Mouse (Mus musculus) liver, embryonic 11.5 days (tissue): Measurements from ENCODE around the gene 6430548M08Rik. TPM values are rescaled to one million over a fixed set of nuclear protein-coding genes. Genes with fewer than 3 reads are reported as not detected.

Experiments
- ATAC-seq: fragments of 200-750 bp; cut with Nextera tagmentation; replicated peaks from 2 replicates; pipeline ENCODE4 v1.8.0; 2017; ENCODE audit warnings: moderate number of reproducible peaks, mild to moderate bottlenecking, moderate TSS enrichment, moderate library complexity; ENCODE audit not compliant: low FRiP score
- DNase-seq: peaks from one replicate; pipeline ENCODE4 v3.0.0-alpha.2; 2017; ENCODE audit warnings: low spot score
- H3K27ac ChIP-seq: fragments of 300-500 bp; sonication (generic); 2 replicates; pipeline ENCODE4 v1.5.1; 2014; ENCODE audit warnings: mild to moderate bottlenecking, low read depth, low read length, control low read depth
- H3K27me3 ChIP-seq: fragments of 300-500 bp; sonication (generic); replicated peaks from 2 replicates; pipeline ENCODE4 v1.6.1; 2014; ENCODE audit warnings: low read length, mixed read lengths; ENCODE audit not compliant: control insufficient read depth, insufficient read depth
- H3K36me3 ChIP-seq: fragments of 300-500 bp; sonication (generic); 2 replicates; pipeline ENCODE4 v1.6.1; 2014; ENCODE audit warnings: mild to moderate bottlenecking, low read length, moderate library complexity, mixed read lengths; ENCODE audit not compliant: control insufficient read depth, insufficient read depth
- H3K4me1 ChIP-seq: fragments of 300-500 bp; sonication (generic); replicated peaks from 2 replicates; pipeline ENCODE4 v1.6.1; 2014; ENCODE audit warnings: low read length, mixed read lengths; ENCODE audit not compliant: control insufficient read depth, insufficient read depth
- H3K4me2 ChIP-seq: fragments of 300-500 bp; sonication (generic); 2 replicates; pipeline ENCODE4 v1.6.1; 2014; ENCODE audit warnings: mild to moderate bottlenecking, control low read depth, moderate library complexity
- H3K4me3 ChIP-seq: fragments of 300-500 bp; sonication (generic); 2 replicates; pipeline ENCODE4 v1.5.1; 2014; ENCODE audit warnings: low read depth, low read length, control low read depth
- H3K9ac ChIP-seq: fragments of 300-500 bp; sonication (generic); 2 replicates; pipeline ENCODE4 v1.6.1; 2014; ENCODE audit warnings: low read depth, low read length, control low read depth
- H3K9me3 ChIP-seq: fragments of 300-500 bp; sonication (generic); 2 replicates; pipeline ENCODE4 v1.6.1; 2016; ENCODE audit warnings: low read length, inconsistent platforms, mixed read lengths; ENCODE audit not compliant: control insufficient read depth
- WGBS: fragments of 180-500 bp; shearing (Covaris S2); extraction: QIAGEN DNeasy Blood & Tissue Kit; methylation state at CpG from one replicate; pipeline ENCODE4 v1.1.7; 2014; 5-methylcytosine and 5-hydroxymethylcytosine counted together
- polyA plus RNA-seq: library from polyadenylated mRNA; unstranded; fragments of >200 nt; fragmentation: Nextera tagmentation; extraction: Ambion mirVana; gene quantifications from 2 replicates; pipeline ENCODE4 v1.2.1, GENCODE M21; 2014

6430548M08Rik gene
- polyA plus RNA-seq, 1 experiment from 2014 or later: 2.1 TPM

- ATAC-seq: no peak; the same call in 1 of the 2 replicates
- WGBS: 5% methylated on average over 25 of the region's 25 CpGs
- peaks cover 12% of the 10 kb centered on the region for H3K4me1 ChIP-seq
These were observed 13.4 kb upstream of the 6430548M08Rik start for GRCm38 (mm10) chr8:120100388-120101067.

GRCm38 (mm10) chr8:120101068-120101972 lies 12.6 kb upstream of the 6430548M08Rik start, which contains the start of gene Zdhhc7:
Zdhhc7 (minus strand) TSS chr8:120101482.
- DNase-seq (peak; percentile 85), ATAC-seq (peak; percentile 80)
- Histone ChIP-seq H3K9ac (peak within 1 kb of the TSS; percentile 86), H3K9me3 (no peaks in the 10 kb centered on the region), H3K4me2 (peak within 1 kb of the TSS; percentile 95), H3K27me3 (no peaks in the 10 kb centered on the region), H3K4me1 (peaks cover 12% of the 10 kb centered on the region), H3K4me3 (peak within 1 kb of the TSS; percentile 96), H3K27ac (peak within 1 kb of the TSS; percentile 64), H3K36me3 (no peaks in the 10 kb centered on the region; the same call in 1 of the 2 replicates)
- WGBS: under 1% methylated on average over 88 of the region's 88 CpGs

More at GRCm38 (mm10) chr8:120100388-120101067, 13.4 kb upstream of the 6430548M08Rik start:
- H3K27me3 ChIP-seq: no peaks in the 10 kb centered on the region
- H3K9ac ChIP-seq: peak overlapping the region; percentile 86
- peak overlapping the region; percentile 96 for H3K4me3 ChIP-seq
- no peaks in the 10 kb centered on the region; the same call in 1 of the 2 replicates for H3K36me3 ChIP-seq
- peak overlapping the region; percentile 95 for H3K4me2 ChIP-seq
- no peak for DNase-seq
- H3K9me3 ChIP-seq: no peaks in the 10 kb centered on the region
- H3K27ac ChIP-seq: peak overlapping the region; percentile 64; the same call in 1 of the 2 replicates

GRCm38 (mm10) chr8:120103916-120104315 lies 10.0 kb upstream of the 6430548M08Rik start:
- Histone ChIP-seq H3K27me3 (no peaks in the 10 kb centered on the region), H3K4me3 (no peak overlapping the region), H3K36me3 (no peaks in the 10 kb centered on the region; the same call in 1 of the 2 replicates), H3K9ac (peak overlapping the region; percentile 6; the same call in 1 of the 2 replicates), H3K27ac (no peak overlapping the region), H3K4me2 (no peak overlapping the region), H3K4me1 (peaks cover 12% of the 10 kb centered on the region), H3K9me3 (no peaks in the 10 kb centered on the region)
- ATAC-seq (no peak), DNase-seq (no peak)
- WGBS: 89% methylated on average over 9 of the region's 9 CpGs

DNA sequence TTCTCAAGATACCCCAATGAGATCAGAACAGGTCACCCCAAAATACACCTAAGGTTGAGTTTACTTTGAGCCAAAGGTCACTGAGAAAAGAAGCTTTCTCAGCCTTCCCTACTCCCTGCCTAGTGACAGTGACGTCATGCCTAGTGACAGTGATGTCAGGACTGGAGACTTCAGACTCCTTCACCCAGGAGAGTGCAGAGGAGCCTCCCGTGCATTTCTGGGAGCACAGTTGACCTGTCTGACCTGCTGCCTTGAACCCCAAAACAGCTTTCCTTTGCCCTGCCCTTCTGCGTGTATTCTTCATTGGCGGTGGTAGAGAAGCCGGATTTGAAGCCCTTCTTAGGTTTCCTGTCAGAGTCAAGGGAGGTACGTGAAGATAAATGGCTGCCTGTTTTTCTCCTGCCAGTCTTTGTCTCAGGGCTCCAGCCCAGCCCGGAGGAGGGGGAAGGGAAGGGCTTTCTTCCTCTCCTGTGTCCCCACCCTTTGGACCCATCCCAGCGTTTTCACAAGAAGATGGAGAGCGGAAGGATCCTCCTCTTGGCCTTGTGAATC lies 9.2 kb upstream of the 6430548M08Rik start:
- no peak for ATAC-seq

GRCm38 (mm10) chr8:120109149-120109548 lies 4.8 kb upstream of the 6430548M08Rik start:
- Histone ChIP-seq H3K4me2 (no peak overlapping the region), H3K36me3 (no peaks in the 10 kb centered on the region), H3K27ac (no peak overlapping the region), H3K4me1 (peaks cover 13% of the 10 kb centered on the region), H3K9me3 (no peaks in the 10 kb centered on the region), H3K9ac (no peak overlapping the region), H3K27me3 (peaks cover 2% of the 10 kb centered on the region), H3K4me3 (no peak overlapping the region)
- DNase-seq: no peak
- no peak for ATAC-seq
- 27% methylated on average over 3 of the region's 3 CpGs for WGBS

More for the DNA sequence above, 9.2 kb upstream of the 6430548M08Rik start:
- Histone ChIP-seq H3K9ac (no peak overlapping the region), H3K4me3 (no peak overlapping the region), H3K4me2 (no peak overlapping the region), H3K9me3 (no peaks in the 10 kb centered on the region), H3K27ac (no peak overlapping the region), H3K27me3 (no peaks in the 10 kb centered on the region), H3K36me3 (no peaks in the 10 kb centered on the region; the same call in 1 of the 2 replicates), H3K4me1 (peaks cover 12% of the 10 kb centered on the region)
- no peak for DNase-seq
- 47% methylated on average over 9 of the region's 9 CpGs for WGBS

- 82% methylated on average over 4 of the region's 4 CpGs for WGBS
- Histone ChIP-seq H3K9ac (no peak overlapping the region), H3K27ac (no peak overlapping the region), H3K4me2 (no peak overlapping the region), H3K9me3 (no peaks in the 10 kb centered on the region), H3K4me3 (no peak overlapping the region), H3K4me1 (peaks cover 19% of the 10 kb centered on the region), H3K27me3 (peaks cover 20% of the 10 kb centered on the region), H3K36me3 (no peaks in the 10 kb centered on the region)
- ATAC-seq (no peak), DNase-seq (no peak)
These were observed 3.0 kb upstream of the 6430548M08Rik start for GRCm38 (mm10) chr8:120110966-120111365.

DNA sequence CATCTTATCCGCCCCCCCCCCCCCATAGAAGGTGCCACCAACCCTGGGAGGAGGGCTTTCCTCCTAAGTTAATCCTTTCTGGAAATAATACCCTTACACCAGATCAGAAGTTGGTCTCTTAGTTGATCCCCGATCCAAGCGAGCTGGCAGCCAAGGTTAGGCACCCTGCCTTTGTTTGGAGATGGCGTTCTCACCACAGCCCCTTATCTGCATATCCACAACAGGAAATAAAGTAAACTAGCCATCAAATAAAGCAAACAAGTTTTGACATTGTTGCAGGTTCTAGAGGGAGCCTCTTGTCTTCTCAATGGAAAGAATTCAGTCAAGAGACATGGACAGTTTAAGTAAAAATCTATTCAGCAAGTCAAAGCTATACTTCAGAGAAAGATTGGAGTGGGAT lies 2.6 kb upstream of the 6430548M08Rik start:
- Histone ChIP-seq H3K9ac (no peak overlapping the region), H3K27me3 (peaks cover 24% of the 10 kb centered on the region), H3K36me3 (no peaks in the 10 kb centered on the region), H3K27ac (no peak overlapping the region), H3K4me3 (no peak overlapping the region), H3K4me1 (peaks cover 19% of the 10 kb centered on the region), H3K9me3 (no peaks in the 10 kb centered on the region), H3K4me2 (no peak overlapping the region)
- ATAC-seq (no peak), DNase-seq (no peak)
- 52% methylated on average over 4 of the region's 4 CpGs for WGBS

DNA sequence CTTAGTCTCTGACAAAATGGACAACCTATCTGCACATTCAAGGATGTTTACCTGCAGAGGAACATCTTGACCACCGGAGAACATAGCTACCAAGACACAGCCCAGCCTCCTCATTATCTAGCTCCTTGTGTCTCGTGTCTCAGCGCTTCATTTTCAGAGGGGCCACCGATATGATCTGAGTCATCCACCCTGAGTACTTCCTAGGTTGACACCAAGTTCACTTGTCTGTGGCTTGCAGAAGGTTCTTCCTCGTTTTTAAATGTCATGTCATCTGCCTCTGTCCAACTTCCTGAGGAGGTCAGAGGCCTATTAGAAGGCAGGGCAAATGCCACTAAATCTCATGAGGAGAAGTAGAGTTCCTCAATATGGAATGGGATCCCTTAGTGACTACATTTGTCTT lies 1.4 kb upstream of the 6430548M08Rik start:
- Histone ChIP-seq H3K36me3 (no peaks in the 10 kb centered on the region), H3K9me3 (no peaks in the 10 kb centered on the region), H3K4me3 (no peak overlapping the region), H3K4me1 (peaks cover 19% of the 10 kb centered on the region), H3K4me2 (peak overlapping the region; percentile 87), H3K27me3 (peaks cover 35% of the 10 kb centered on the region), H3K9ac (no peak overlapping the region; the same call in 1 of the 2 replicates), H3K27ac (peak overlapping the region; percentile 2; the same call in 1 of the 2 replicates)
- WGBS: 45% methylated on average over 5 of the region's 5 CpGs
- DNase-seq (no peak), ATAC-seq (no peak)
